Mouse (Mus musculus) lung, postnatal 0 days (tissue): ENCODE results near the gene Clec12a.

Source experiments
- CTCF ChIP-seq: IDR thresholded peaks from 2 replicates; pipeline ENCODE4 v1.5.1; 2016; ENCODE audit warnings: antibody characterized with exemption, mild to moderate bottlenecking
- EP300 ChIP-seq: IDR thresholded peaks from 2 replicates; pipeline ENCODE4 v1.6.1; 2016; ENCODE audit warnings: antibody characterized with exemption, mild to moderate bottlenecking, control low read depth

GRCm38 (mm10) chr6:129374937-129375471, 32.5 kb downstream of the Clec12a start:
- no peak for TF ChIP-seq EP300
- TF ChIP-seq CTCF, result no peak
